Mouse (Mus musculus) spleen, adult 18-20 months (tissue): ENCODE results near the gene Fbxo17.
A peak's percentile ranks its signal among the peaks of the same experiment; 100 is the strongest.
"Not testable (repeated sequence)": the region's sequence is repeated elsewhere in the genome, so short reads cannot be mapped to it uniquely, and the experiment has no call there.

Experiments
- DNase-seq, 2 experiments: peaks; one replicate each; pipeline ENCODE4 v3.0.0; 2022; ENCODE audit warnings: mixed read lengths in 2 of 2

Gene Fbxo17

GRCm38 (mm10) chr7:28716590-28717281 lies at the start of gene Fbxo17:
Gene Fbxo17 (plus strand): TSS chr7:28716804.
- DNase-seq = peak; percentile 19 to 46

GRCm38 (mm10) chr7:28671172-28671571 lies 45.4 kb upstream of the Fbxo17 start:
- DNase-seq = no peak

- DNase-seq = no peak
Measured at GRCm38 (mm10) chr7:28672276-28672675, 44.3 kb upstream of the Fbxo17 start.

- DNase-seq = not testable (repeated sequence)
Measured at GRCm38 (mm10) chr7:28672786-28673185, 43.8 kb upstream of the Fbxo17 start.

GRCm38 (mm10) chr7:28674994-28675393 lies 41.6 kb upstream of the Fbxo17 start:
- peak in 1 of 2 experiments; percentile 24 for DNase-seq

- no peak for DNase-seq
Measured at GRCm38 (mm10) chr7:28675746-28676145, 40.9 kb upstream of the Fbxo17 start.

GRCm38 (mm10) chr7:28676811-28677541 lies 39.6 kb upstream of the Fbxo17 start:
- no peak for DNase-seq

GRCm38 (mm10) chr7:28677624-28678023 lies 39.0 kb upstream of the Fbxo17 start:
- no peak for DNase-seq

GRCm38 (mm10) chr7:28691075-28691474 lies 25.5 kb upstream of the Fbxo17 start:
- no peak for DNase-seq

GRCm38 (mm10) chr7:28692545-28693320 lies 23.9 kb upstream of the Fbxo17 start, which contains the start of gene Fbxo27:
Gene Fbxo27 (plus strand): TSS chr7:28692849.
- no peak for DNase-seq

- DNase-seq = peak; percentile 54 to 65
Measured at GRCm38 (mm10) chr7:28693321-28693966, 23.2 kb upstream of the Fbxo17 start.

GRCm38 (mm10) chr7:28694423-28694822 lies 22.2 kb upstream of the Fbxo17 start:
- DNase-seq = no peak

GRCm38 (mm10) chr7:28694966-28695511 lies 21.6 kb upstream of the Fbxo17 start:
- no peak for DNase-seq

GRCm38 (mm10) chr7:28697277-28697676 lies 19.3 kb upstream of the Fbxo17 start:
- DNase-seq = no peak

GRCm38 (mm10) chr7:28700269-28700668 lies 16.3 kb upstream of the Fbxo17 start:
- DNase-seq = no peak

GRCm38 (mm10) chr7:28701306-28701705 lies 15.3 kb upstream of the Fbxo17 start:
- not testable (repeated sequence) for DNase-seq

GRCm38 (mm10) chr7:28702601-28703143 lies 13.9 kb upstream of the Fbxo17 start:
- DNase-seq = no peak

GRCm38 (mm10) chr7:28709454-28709853 lies 7.2 kb upstream of the Fbxo17 start:
- DNase-seq = no peak

GRCm38 (mm10) chr7:28710962-28711361 lies 5.6 kb upstream of the Fbxo17 start:
- DNase-seq = no peak

GRCm38 (mm10) chr7:28714667-28715066 lies 1.9 kb upstream of the Fbxo17 start:
- DNase-seq = no peak

- no peak for DNase-seq
Measured at GRCm38 (mm10) chr7:28715598-28715997, 1.0 kb upstream of the Fbxo17 start.

GRCm38 (mm10) chr7:28717726-28718125 lies 1.1 kb downstream of the Fbxo17 start:
- DNase-seq = no peak
